Mouse (Mus musculus) cerebellum, adult 2 months (tissue): ENCODE results near the gene Arhgap18.

Experiments
- CTCF ChIP-seq: fragments of 200-500 bp; IDR thresholded peaks from 2 replicates; pipeline ENCODE4 v1.5.1; 2011; ENCODE audit warnings: low read depth, mild to moderate bottlenecking, control low read depth, low read length, moderate library complexity, borderline replicate concordance; ENCODE audit not compliant: insufficient read depth
- POLR2A ChIP-seq: fragments of 200-500 bp; IDR thresholded peaks from 2 replicates; pipeline ENCODE4 v1.6.1; 2011; ENCODE audit warnings: low read length, control low read depth, borderline replicate concordance; ENCODE audit not compliant: insufficient read depth

GRCm38 (mm10) chr10:26805007-26805406 lies 51.8 kb downstream of the Arhgap18 start:
- TF ChIP-seq POLR2A (no peak), CTCF (no peak)
